Mouse (Mus musculus) CH12.LX (cell line): ENCODE results near the gene Isoc2a. TPM values are rescaled to one million over a fixed set of nuclear protein-coding genes. Genes with fewer than 3 reads are reported as not detected.

Source experiments
- DNase-seq: peaks from one replicate; pipeline ENCODE4 v3.0.0-alpha.2; 2013; ENCODE audit errors: extremely low read depth
- H3K27ac ChIP-seq: 2 replicates; pipeline ENCODE4 v1.5.1; 2012; ENCODE audit warnings: low read depth, mild to moderate bottlenecking, control low read depth, moderate library complexity; ENCODE audit not compliant: insufficient read depth
- H3K27me3 ChIP-seq: replicated peaks from 2 replicates; pipeline ENCODE3; 2012; ENCODE audit warnings: inconsistent platforms
- H3K36me3 ChIP-seq, 2 experiments: replicated peaks in 1 of 2; 2 replicates each; pipeline versions ENCODE3 to v1.6.1; 2012; ENCODE audit warnings: inconsistent platforms in 1 of 2, low read length in 1 of 2, mild to moderate bottlenecking in 1 of 2, mixed read lengths in 1 of 2, moderate library complexity in 1 of 2; ENCODE audit not compliant: control insufficient read depth in 1 of 2, insufficient read depth in 1 of 2
- H3K4me1 ChIP-seq, 2 experiments: 2 replicates each; pipeline ENCODE4 v1.6.1; 2012; ENCODE audit warnings: inconsistent platforms in 1 of 2, moderate library complexity in 1 of 2; ENCODE audit not compliant: insufficient read depth in 2 of 2, control insufficient read depth in 1 of 2
- H3K4me2 ChIP-seq: 2 replicates; pipeline ENCODE4 v1.6.1; 2012; ENCODE audit warnings: low read depth, mild to moderate bottlenecking, control low read depth; ENCODE audit not compliant: poor library complexity, insufficient read depth, severe bottlenecking
- H3K4me3 ChIP-seq, 3 experiments: fragments of 150-350 bp in 1 of 3; sonication (generic) in 1 of 3; replicated peaks in 1 of 3; 2 replicates each; pipeline versions ENCODE3 to v1.5.1; 2011 to 2012; ENCODE audit warnings: low read depth in 2 of 3, low read length in 2 of 3, mild to moderate bottlenecking in 2 of 3, moderate library complexity in 2 of 3, control low read depth in 1 of 3, improper control_type of control experiment in 1 of 3, inconsistent platforms in 1 of 3, mixed read lengths in 1 of 3; ENCODE audit not compliant: poor library complexity in 1 of 3
- H3K79me2 ChIP-seq: replicated peaks from 2 replicates; pipeline ENCODE4 v1.6.1; 2012; ENCODE audit warnings: mild to moderate bottlenecking, moderate library complexity; ENCODE audit not compliant: control insufficient read depth, poor library complexity, insufficient read depth, severe bottlenecking; ENCODE audit errors: extremely low read depth
- H3K9ac ChIP-seq: 2 replicates; pipeline ENCODE4 v1.6.1; 2012; ENCODE audit warnings: low read depth, mild to moderate bottlenecking, control low read depth, moderate library complexity; ENCODE audit not compliant: insufficient read depth
- H3K9me3 ChIP-seq: replicated peaks from 2 replicates; pipeline ENCODE3; 2012; ENCODE audit warnings: low read length, inconsistent platforms, mixed read lengths
- CHD1 ChIP-seq: IDR thresholded peaks from 2 replicates; pipeline ENCODE4 v1.6.1; 2012; ENCODE audit warnings: low read depth, low read length, improper control_type of control experiment, inconsistent platforms
- CTCF ChIP-seq, 2 experiments: IDR thresholded peaks in 1 of 2; conservative IDR thresholded peaks in 1 of 2; 2 replicates each; pipeline ENCODE4 v1.5.1; 2011 to 2012; ENCODE audit warnings: low read depth in 2 of 2, low read length in 2 of 2, improper control_type of control experiment in 1 of 2, inconsistent platforms in 1 of 2, mild to moderate bottlenecking in 1 of 2, moderate library complexity in 1 of 2
- ELF1 ChIP-seq: IDR thresholded peaks from 2 replicates; pipeline ENCODE4 v1.6.1; 2014; ENCODE audit warnings: low read depth, mild to moderate bottlenecking, inconsistent platforms, low read length, improper control_type of control experiment
- HCFC1 ChIP-seq: IDR thresholded peaks from 2 replicates; pipeline ENCODE4 v1.6.1; 2012; ENCODE audit warnings: low read depth, mild to moderate bottlenecking, inconsistent platforms, low read length, improper control_type of control experiment
- JUN ChIP-seq: IDR thresholded peaks from 2 replicates; pipeline ENCODE4 v1.6.1; 2011; ENCODE audit warnings: low read depth, mild to moderate bottlenecking, low read length, improper control_type of control experiment, moderate library complexity; ENCODE audit not compliant: insufficient read depth
- MAFK ChIP-seq: IDR thresholded peaks from 2 replicates; pipeline ENCODE4 v1.6.1; 2011; ENCODE audit warnings: low read length, improper control_type of control experiment; ENCODE audit not compliant: insufficient replicate concordance
- MAX ChIP-seq: IDR thresholded peaks from 2 replicates; pipeline ENCODE4 v1.6.1; 2011; ENCODE audit warnings: low read length, improper control_type of control experiment
- MAZ ChIP-seq: IDR thresholded peaks from 2 replicates; pipeline ENCODE4 v1.6.1; 2012; ENCODE audit warnings: low read depth, mild to moderate bottlenecking, inconsistent platforms, low read length, improper control_type of control experiment, moderate library complexity
- MXI1 ChIP-seq: IDR thresholded peaks from 2 replicates; pipeline ENCODE4 v1.6.1; 2011; ENCODE audit warnings: mild to moderate bottlenecking, low read depth, low read length, improper control_type of control experiment
- MYC ChIP-seq: IDR thresholded peaks from 2 replicates; pipeline ENCODE4 v1.6.1; 2011; ENCODE audit warnings: low read depth, mild to moderate bottlenecking, improper control_type of control experiment, low read length
- PAX5 ChIP-seq: IDR thresholded peaks from 2 replicates; pipeline ENCODE4 v1.6.1; 2012; ENCODE audit warnings: low read length, inconsistent platforms, mixed read lengths
- SIN3A ChIP-seq: IDR thresholded peaks from 2 replicates; pipeline ENCODE4 v1.6.1; 2012; ENCODE audit warnings: low read length, improper control_type of control experiment, inconsistent platforms
- TBP ChIP-seq: conservative IDR thresholded peaks from 2 replicates; pipeline ENCODE4 v1.6.1; 2011; ENCODE audit warnings: low read depth, low read length, improper control_type of control experiment
- TCF12 ChIP-seq: IDR thresholded peaks from 2 replicates; pipeline ENCODE4 v1.6.1; 2014; ENCODE audit warnings: low read depth, mild to moderate bottlenecking, inconsistent platforms, low read length, improper control_type of control experiment
- UBTF ChIP-seq: IDR thresholded peaks from 2 replicates; pipeline ENCODE4 v1.6.1; 2012; ENCODE audit warnings: low read depth, mild to moderate bottlenecking, inconsistent platforms, low read length, improper control_type of control experiment, moderate library complexity
- USF1 ChIP-seq: IDR thresholded peaks from 2 replicates; pipeline ENCODE4 v1.6.1; 2014; ENCODE audit warnings: low read depth, mild to moderate bottlenecking, inconsistent platforms, low read length, improper control_type of control experiment
- ZC3H11A ChIP-seq: IDR thresholded peaks from 2 replicates; pipeline ENCODE4 v1.6.1; 2012; ENCODE audit warnings: low read depth, mild to moderate bottlenecking, inconsistent platforms, low read length, improper control_type of control experiment
- ZMIZ1 ChIP-seq: IDR thresholded peaks from 2 replicates; pipeline ENCODE4 v1.6.1; 2012; ENCODE audit warnings: low read depth, mild to moderate bottlenecking, inconsistent platforms, low read length, improper control_type of control experiment
- dilution Hi-C: fragments of 300-500 bp; cut with MboI; formaldehyde crosslinking; loops from 2 replicates; pipeline ENCODE4 v1.14.3; 2020; ENCODE audit warnings: low sequenced_read_pairs; ENCODE audit not compliant: extremely low pct_unique_long_range_greater_than_20kb, extremely low pct_ligation_motif_present
- in situ Hi-C: fragments of 300-500 bp; cut with MboI; formaldehyde crosslinking; loops from 3 replicates; pipeline ENCODE4 v1.14.3; 2019; ENCODE audit warnings: low sequenced_read_pairs, low pct_ligation_motif_present, low pct_unique_long_range_greater_than_20kb, mixed read lengths
- polyA plus RNA-seq: library from polyadenylated mRNA; unstranded; fragments of >175 nt; gene quantifications from 2 replicates; pipeline ENCODE4 v1.2.1, GENCODE M21; 2012; ENCODE audit warnings: low read depth; ENCODE audit not compliant: insufficient read length
- total RNA-seq, 2 experiments: library from RNA; depleted of rRNA; stranded (reverse); fragments of 300-350 nt in 1 of 2; fragments of >200 nt in 1 of 2; gene quantifications; 2 replicates each; pipeline ENCODE4 v1.2.3; 2012 to 2014

Gene Isoc2a
- total and polyA plus RNA-seq, 3 experiments = 8.4 to 15.4 (median 12.9) TPM

DNA sequence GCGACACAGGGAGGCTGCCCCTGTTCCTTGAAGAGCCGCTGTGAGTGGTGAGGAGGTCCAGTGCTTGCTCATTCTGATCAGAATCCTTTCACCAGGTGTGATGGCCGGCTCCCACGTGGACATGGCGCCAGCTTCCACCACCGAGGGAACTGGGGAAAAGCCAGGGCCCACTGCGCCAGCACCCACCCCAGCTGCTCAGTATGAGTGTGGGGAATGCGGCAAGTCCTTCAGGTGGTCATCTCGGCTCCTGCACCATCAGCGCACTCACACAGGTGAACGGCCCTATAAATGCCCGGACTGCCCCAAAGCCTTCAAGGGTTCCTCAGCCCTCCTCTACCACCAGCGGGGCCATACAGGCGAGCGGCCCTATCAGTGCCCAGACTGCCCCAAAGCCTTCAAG is 41.7 kb downstream of the Isoc2a start:
- H3K36me3 ChIP-seq = peaks cover 34 to 50% of the 10 kb centered on the region in 2 experiments
- no peaks in the 10 kb centered on the region for H3K9me3 ChIP-seq
- peaks cover 13 to 22% of the 10 kb centered on the region in 2 experiments for H3K4me1 ChIP-seq
- no peak overlapping the region for H3K27ac ChIP-seq
- DNase-seq = no peak
- H3K9ac ChIP-seq = no peak overlapping the region
- H3K4me3 ChIP-seq = no peak overlapping the region
- TF ChIP-seq CHD1 = no peak
- no peak for TF ChIP-seq ZC3H11A
- no peak for TF ChIP-seq TBP
- no peak for TF ChIP-seq JUN
- TF ChIP-seq MYC = no peak
- no peak for TF ChIP-seq HCFC1
- TF ChIP-seq MAZ = no peak
- no peak for TF ChIP-seq CTCF (conservative IDR thresholded peaks at IDR 0.05 in 1 of 2, IDR thresholded peaks at IDR 0.05 in 1 of 2; ENCODE audit: low read depth in 2 of 2, low read length in 2 of 2)
- TF ChIP-seq MXI1 = no peak
- TF ChIP-seq SIN3A = no peak
- TF ChIP-seq MAFK = no peak
- dilution Hi-C loops (no loop called here), in situ Hi-C loops (no loop called here)
- no peak overlapping the region for H3K4me2 ChIP-seq
- H3K27me3 ChIP-seq = no peaks in the 10 kb centered on the region
- no peaks in the 10 kb centered on the region for H3K79me2 ChIP-seq

DNA sequence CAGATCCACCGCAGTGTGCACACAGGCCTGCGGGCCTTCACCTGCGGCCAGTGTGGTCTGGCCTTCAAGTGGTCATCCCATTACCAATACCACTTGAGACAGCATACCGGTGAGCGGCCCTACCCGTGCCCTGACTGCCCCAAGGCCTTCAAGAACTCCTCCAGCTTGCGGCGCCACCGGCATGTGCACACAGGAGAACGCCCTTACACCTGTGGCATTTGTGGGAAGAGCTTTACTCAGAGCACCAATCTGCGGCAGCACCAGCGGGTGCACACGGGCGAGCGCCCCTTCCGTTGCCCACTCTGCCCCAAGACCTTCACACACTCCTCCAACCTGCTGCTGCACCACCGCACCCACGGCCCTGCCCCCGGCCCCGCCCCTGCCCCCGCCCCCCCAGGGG is 42.1 kb downstream of the Isoc2a start:
- Histone ChIP-seq H3K9ac (no peak overlapping the region), H3K36me3 (peaks cover 34 to 50% of the 10 kb centered on the region in 2 experiments), H3K4me2 (no peak overlapping the region), H3K4me1 (peaks cover 13 to 20% of the 10 kb centered on the region in 2 experiments), H3K27me3 (no peaks in the 10 kb centered on the region), H3K79me2 (no peaks in the 10 kb centered on the region), H3K4me3 (no peak overlapping the region), H3K27ac (no peak overlapping the region), H3K9me3 (no peaks in the 10 kb centered on the region)
- no peak for DNase-seq
- in situ Hi-C loops (no loop called here), dilution Hi-C loops (no loop called here)
- TF ChIP-seq TCF12 (no peak), PAX5 (no peak), MAZ (no peak), ELF1 (no peak), ZMIZ1 (no peak), CTCF (conservative IDR thresholded peaks at IDR 0.05 in 1 of 2, IDR thresholded peaks at IDR 0.05 in 1 of 2; ENCODE audit: low read depth in 2 of 2, low read length in 2 of 2) (no peak), UBTF (no peak), USF1 (no peak), MAFK (no peak), MAX (no peak)
